Mouse (Mus musculus): Measurements from ENCODE around the gene Lgr6. TPM values are rescaled to one million over a fixed set of nuclear protein-coding genes. Genes with fewer than 3 reads are reported as not detected.

Lgr6 gene
- polyA plus RNA-seq, 2 experiments, result 3.2 to 8.3 TPM

DNA sequence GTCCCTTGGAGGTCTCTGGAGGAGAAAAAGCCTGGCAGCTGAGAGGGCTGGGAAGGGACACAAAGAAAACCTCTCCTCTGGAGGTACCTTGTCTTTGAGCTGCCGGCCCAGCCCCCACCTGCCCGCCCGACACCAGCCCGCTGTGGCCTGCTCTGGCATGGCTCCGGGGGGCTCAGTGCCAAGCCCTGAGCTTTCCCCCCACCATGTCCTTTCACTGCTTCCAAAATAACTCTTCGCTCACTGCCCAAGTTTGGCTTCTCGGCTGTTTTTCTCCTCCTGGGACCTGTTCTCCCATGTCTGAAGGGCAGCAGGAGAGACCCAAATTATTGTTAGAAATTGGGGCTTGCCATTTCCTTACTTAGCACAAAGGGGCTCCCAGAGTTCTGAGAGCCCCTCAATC is 6.6 kb downstream of the Lgr6 start:
- ATAC-seq (ENCODE audit: low FRiP score, low read depth) (no peak), DNase-seq (ENCODE audit: low spot score) (no peak)
- Histone ChIP-seq H3K4me2 (replicated peaks; ENCODE audit: low read depth, low read length, severe bottlenecking) (no peak overlapping the region), H3K4me1 (ENCODE audit: control insufficient read depth, insufficient read depth, low read length) (peaks cover 8% of the 10 kb centered on the region; the same call in 1 of the 2 replicates), H3K9ac (ENCODE audit: low read depth, low read length, severe bottlenecking) (no peak overlapping the region), H3K27me3 (ENCODE audit: control insufficient read depth, insufficient read depth, low read length) (peaks cover 13% of the 10 kb centered on the region; the same call in 1 of the 2 replicates), H3K36me3 (ENCODE audit: control insufficient read depth, insufficient read depth, low read length) (no peaks in the 10 kb centered on the region), H3K9me3 (ENCODE audit: control insufficient read depth, low read length) (no peaks in the 10 kb centered on the region), H3K4me3 (replicated peaks; ENCODE audit: low read length) (no peak overlapping the region), H3K27ac (replicated peaks; ENCODE audit: low read depth, low read length) (no peak overlapping the region)
- 84% methylated on average over 7 of the region's 7 CpGs for WGBS
- no peak for TF ChIP-seq POLR2A (IDR thresholded peaks at IDR 0.05; ENCODE audit: borderline replicate concordance, extremely low read depth, insufficient read depth, insufficient read length)

DNA sequence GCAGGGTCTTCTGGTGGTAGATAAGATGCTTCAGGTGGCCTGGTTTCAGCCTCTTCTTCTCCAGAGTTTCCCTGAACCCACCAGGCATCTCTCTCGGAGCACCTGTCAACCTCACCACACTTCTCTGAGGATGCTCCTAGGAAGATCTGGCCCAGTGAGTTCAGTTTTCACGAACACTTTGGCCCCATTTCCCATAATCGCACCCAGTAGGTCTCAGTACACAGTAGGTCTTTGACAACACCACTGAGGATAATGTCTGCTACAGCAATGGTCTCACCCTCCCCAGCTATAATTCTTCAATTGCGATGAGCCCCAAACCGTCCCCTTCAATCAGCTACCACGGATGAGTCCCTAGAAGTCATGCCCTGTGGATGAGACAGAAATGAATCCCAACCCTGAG is 7.6 kb downstream of the Lgr6 start:
- Histone ChIP-seq H3K4me1 (ENCODE audit: control insufficient read depth, insufficient read depth, low read length) (peaks cover 8% of the 10 kb centered on the region; the same call in 1 of the 2 replicates), H3K9me3 (ENCODE audit: control insufficient read depth, low read length) (no peaks in the 10 kb centered on the region), H3K27ac (replicated peaks; ENCODE audit: low read depth, low read length) (no peak overlapping the region), H3K4me3 (replicated peaks; ENCODE audit: low read length) (no peak overlapping the region), H3K4me2 (replicated peaks; ENCODE audit: low read depth, low read length, severe bottlenecking) (no peak overlapping the region), H3K36me3 (ENCODE audit: control insufficient read depth, insufficient read depth, low read length) (no peaks in the 10 kb centered on the region), H3K27me3 (ENCODE audit: control insufficient read depth, insufficient read depth, low read length) (peaks cover 10% of the 10 kb centered on the region; the same call in 1 of the 2 replicates), H3K9ac (ENCODE audit: low read depth, low read length, severe bottlenecking) (no peak overlapping the region)
- no peak for DNase-seq (ENCODE audit: low spot score)
- no peak for TF ChIP-seq POLR2A (IDR thresholded peaks at IDR 0.05; ENCODE audit: borderline replicate concordance, extremely low read depth, insufficient read depth, insufficient read length)
- no peak for ATAC-seq (ENCODE audit: low FRiP score, low read depth)
- WGBS, result 89% methylated on average over 6 of the region's 6 CpGs

DNA sequence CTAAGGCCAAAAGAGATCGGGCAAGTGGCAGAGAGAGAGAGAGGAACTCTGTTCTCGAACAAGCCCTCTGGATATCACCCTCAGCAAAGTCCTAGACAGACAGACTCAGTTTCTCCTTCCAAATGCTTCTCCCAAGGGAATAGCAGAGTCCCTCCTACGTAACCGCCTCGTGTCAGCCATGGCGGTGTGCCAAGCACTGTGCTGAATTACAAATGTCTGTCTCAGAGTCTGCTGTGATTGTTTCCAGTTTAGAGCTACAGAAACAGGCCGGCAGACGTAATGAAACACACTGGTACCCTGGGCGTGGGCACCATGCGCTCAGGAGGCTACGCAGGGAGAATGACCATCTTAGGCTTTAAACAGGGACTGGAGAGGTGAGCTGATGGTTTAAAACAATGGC is 8.8 kb downstream of the Lgr6 start:
- no peaks in the 10 kb centered on the region for H3K9me3 ChIP-seq (ENCODE audit: control insufficient read depth, low read length)
- no peak for ATAC-seq (ENCODE audit: low FRiP score, low read depth)
- H3K4me2 ChIP-seq (replicated peaks; ENCODE audit: low read depth, low read length, severe bottlenecking), result no peak overlapping the region
- H3K27ac ChIP-seq (replicated peaks; ENCODE audit: low read depth, low read length), result no peak overlapping the region
- peaks cover 8% of the 10 kb centered on the region; the same call in 1 of the 2 replicates for H3K4me1 ChIP-seq (ENCODE audit: control insufficient read depth, insufficient read depth, low read length)
- no peaks in the 10 kb centered on the region for H3K27me3 ChIP-seq (ENCODE audit: control insufficient read depth, insufficient read depth, low read length)
- TF ChIP-seq POLR2A (IDR thresholded peaks at IDR 0.05; ENCODE audit: borderline replicate concordance, extremely low read depth, insufficient read depth, insufficient read length), result no peak
- 69% methylated on average over 11 of the region's 11 CpGs for WGBS
- H3K9ac ChIP-seq (ENCODE audit: low read depth, low read length, severe bottlenecking), result no peak overlapping the region
- H3K36me3 ChIP-seq (ENCODE audit: control insufficient read depth, insufficient read depth, low read length), result no peaks in the 10 kb centered on the region
- no peak overlapping the region for H3K4me3 ChIP-seq (replicated peaks; ENCODE audit: low read length)
- DNase-seq (ENCODE audit: low spot score), result peak; percentile 21

DNA sequence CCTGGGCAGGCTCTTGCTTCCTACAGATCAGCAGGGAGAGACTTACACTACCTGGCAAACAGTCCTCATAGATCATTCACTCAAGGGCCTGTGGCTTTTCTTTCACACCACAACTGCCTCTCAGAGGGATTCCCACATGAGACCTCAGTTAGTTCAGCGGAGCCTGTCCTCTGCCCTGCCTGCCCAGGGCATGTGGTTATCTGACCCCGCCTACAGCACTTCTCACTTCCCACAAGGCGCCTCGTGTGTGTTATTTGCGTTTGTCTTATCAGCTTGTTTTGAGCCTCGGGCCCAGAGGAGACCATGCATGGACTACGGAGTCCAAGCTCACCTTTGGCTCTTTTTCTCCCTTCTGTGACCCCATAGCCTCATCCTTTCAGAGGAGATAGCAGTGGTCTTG is 9.9 kb downstream of the Lgr6 start:
- H3K36me3 ChIP-seq (ENCODE audit: control insufficient read depth, insufficient read depth, low read length), result no peaks in the 10 kb centered on the region
- 44% methylated on average over 7 of the region's 7 CpGs for WGBS
- no peak overlapping the region for H3K27ac ChIP-seq (replicated peaks; ENCODE audit: low read depth, low read length)
- ATAC-seq (ENCODE audit: low FRiP score, low read depth) (no peak), DNase-seq (ENCODE audit: low spot score) (no peak)
- H3K9ac ChIP-seq (ENCODE audit: low read depth, low read length, severe bottlenecking), result no peak overlapping the region
- no peak overlapping the region for H3K4me3 ChIP-seq (replicated peaks; ENCODE audit: low read length)
- H3K9me3 ChIP-seq (ENCODE audit: control insufficient read depth, low read length), result no peaks in the 10 kb centered on the region
- H3K4me1 ChIP-seq (ENCODE audit: control insufficient read depth, insufficient read depth, low read length), result peaks cover 8% of the 10 kb centered on the region; the same call in 1 of the 2 replicates
- no peak for TF ChIP-seq POLR2A (IDR thresholded peaks at IDR 0.05; ENCODE audit: borderline replicate concordance, extremely low read depth, insufficient read depth, insufficient read length)
- H3K4me2 ChIP-seq (replicated peaks; ENCODE audit: low read depth, low read length, severe bottlenecking), result no peak overlapping the region
- H3K27me3 ChIP-seq (ENCODE audit: control insufficient read depth, insufficient read depth, low read length), result no peaks in the 10 kb centered on the region

DNA sequence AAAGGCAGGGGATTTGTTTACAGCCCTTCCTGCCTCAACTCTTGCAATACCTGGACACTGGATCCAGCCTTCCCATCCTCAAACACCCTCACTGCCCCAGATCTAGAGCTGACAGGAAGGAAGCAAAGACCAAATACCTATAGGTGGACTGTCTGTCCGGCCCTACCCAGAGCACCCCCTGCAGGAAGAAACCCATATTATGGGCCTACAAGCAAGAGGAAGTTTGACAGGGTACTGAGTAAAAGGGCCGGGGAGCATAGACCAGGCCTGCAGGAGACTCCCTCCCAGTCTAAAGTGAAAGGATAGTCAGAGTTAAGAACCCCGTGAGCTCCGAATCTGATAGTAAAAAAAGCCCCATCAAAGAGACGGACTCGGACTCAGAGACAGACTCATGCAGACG is 10.4 kb downstream of the Lgr6 start:
- H3K4me3 ChIP-seq (replicated peaks; ENCODE audit: low read length), result no peak overlapping the region
- no peaks in the 10 kb centered on the region for H3K36me3 ChIP-seq (ENCODE audit: control insufficient read depth, insufficient read depth, low read length)
- 67% methylated on average over 7 of the region's 7 CpGs for WGBS
- DNase-seq (ENCODE audit: low spot score) (no peak), ATAC-seq (ENCODE audit: low FRiP score, low read depth) (no peak)
- H3K27me3 ChIP-seq (ENCODE audit: control insufficient read depth, insufficient read depth, low read length), result no peaks in the 10 kb centered on the region
- no peak overlapping the region for H3K9ac ChIP-seq (ENCODE audit: low read depth, low read length, severe bottlenecking)
- H3K4me1 ChIP-seq (ENCODE audit: control insufficient read depth, insufficient read depth, low read length), result peaks cover 12% of the 10 kb centered on the region
- H3K9me3 ChIP-seq (ENCODE audit: control insufficient read depth, low read length), result no peaks in the 10 kb centered on the region
- no peak overlapping the region for H3K4me2 ChIP-seq (replicated peaks; ENCODE audit: low read depth, low read length, severe bottlenecking)
- TF ChIP-seq POLR2A (IDR thresholded peaks at IDR 0.05; ENCODE audit: borderline replicate concordance, extremely low read depth, insufficient read depth, insufficient read length), result no peak
- no peak overlapping the region for H3K27ac ChIP-seq (replicated peaks; ENCODE audit: low read depth, low read length)

DNA sequence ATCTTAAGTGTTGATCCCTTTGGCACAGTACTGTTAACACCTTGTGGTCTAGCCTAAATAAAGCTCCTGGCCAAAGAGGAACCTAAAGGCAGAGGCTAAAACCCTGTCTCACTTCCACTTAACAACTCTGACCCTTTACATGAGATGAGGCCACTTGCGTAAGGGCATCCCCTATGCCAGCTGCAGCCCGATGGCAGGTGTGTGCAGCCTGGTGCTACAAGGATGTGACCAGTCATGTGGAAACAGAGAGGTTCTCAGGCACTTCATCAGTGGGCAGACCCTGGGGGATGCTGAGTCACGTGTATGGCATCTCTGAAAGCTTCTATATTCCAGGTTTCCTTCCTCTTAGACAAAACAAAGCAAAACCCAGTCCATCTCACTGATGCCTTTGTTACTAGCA is 14.2 kb downstream of the Lgr6 start:
- Histone ChIP-seq H3K4me2 (replicated peaks; ENCODE audit: low read depth, low read length, severe bottlenecking) (no peak overlapping the region), H3K4me3 (replicated peaks; ENCODE audit: low read length) (no peak overlapping the region), H3K27ac (replicated peaks; ENCODE audit: low read depth, low read length) (no peak overlapping the region), H3K9me3 (ENCODE audit: control insufficient read depth, low read length) (no peaks in the 10 kb centered on the region), H3K27me3 (ENCODE audit: control insufficient read depth, insufficient read depth, low read length) (peaks cover 18% of the 10 kb centered on the region), H3K4me1 (ENCODE audit: control insufficient read depth, insufficient read depth, low read length) (peaks cover 15% of the 10 kb centered on the region), H3K9ac (ENCODE audit: low read depth, low read length, severe bottlenecking) (no peak overlapping the region), H3K36me3 (ENCODE audit: control insufficient read depth, insufficient read depth, low read length) (no peaks in the 10 kb centered on the region)
- DNase-seq (ENCODE audit: low spot score) (no peak), ATAC-seq (ENCODE audit: low FRiP score, low read depth) (no peak)
- TF ChIP-seq POLR2A (IDR thresholded peaks at IDR 0.05; ENCODE audit: borderline replicate concordance, extremely low read depth, insufficient read depth, insufficient read length), result no peak
- 74% methylated on average over 3 of the region's 3 CpGs for WGBS

Measured in limb, embryonic 14.5 days (tissue).